Mouse (Mus musculus) kidney, embryonic 15.5 days (tissue): ENCODE measurements at regions not wholly inside any gene's neighbourhood (a gene's known extent, or its start where the extent isn't known, plus 50 kb on each side); places are given as distances from the start of the nearest gene placed in this dataset.
A peak's percentile ranks its signal among the peaks of the same experiment; 100 is the strongest.

Experiments
- ATAC-seq: fragments of 200-750 bp; cut with Nextera tagmentation; replicated peaks from 2 replicates; pipeline ENCODE4 v1.8.0; 2017; ENCODE audit warnings: moderate TSS enrichment; ENCODE audit not compliant: low FRiP score
- H3K27ac ChIP-seq: fragments of 300-500 bp; sonication (generic); 2 replicates; pipeline ENCODE4 v1.5.1; 2015; ENCODE audit warnings: mild to moderate bottlenecking, inconsistent platforms
- H3K27me3 ChIP-seq: fragments of 300-500 bp; sonication (generic); 2 replicates; pipeline ENCODE4 v1.6.1; 2015; ENCODE audit warnings: inconsistent platforms
- H3K36me3 ChIP-seq: fragments of 300-500 bp; sonication (generic); 2 replicates; pipeline ENCODE4 v1.6.1; 2015; ENCODE audit warnings: inconsistent platforms
- H3K4me1 ChIP-seq: fragments of 300-500 bp; sonication (generic); 2 replicates; pipeline ENCODE4 v1.6.1; 2015; ENCODE audit warnings: inconsistent platforms
- H3K4me2 ChIP-seq: fragments of 300-500 bp; sonication (generic); 2 replicates; pipeline ENCODE4 v1.6.1; 2015; ENCODE audit warnings: moderate library complexity, mild to moderate bottlenecking, inconsistent platforms
- H3K4me3 ChIP-seq: fragments of 300-500 bp; sonication (generic); replicated peaks from 2 replicates; pipeline ENCODE4 v1.5.1; 2015; ENCODE audit warnings: mild to moderate bottlenecking, inconsistent platforms
- H3K9ac ChIP-seq: fragments of 300-500 bp; sonication (generic); 2 replicates; pipeline ENCODE4 v1.6.1; 2015; ENCODE audit warnings: mild to moderate bottlenecking, inconsistent platforms
- H3K9me3 ChIP-seq: fragments of 300-500 bp; sonication (generic); replicated peaks from 2 replicates; pipeline ENCODE4 v1.6.1; 2016; ENCODE audit warnings: inconsistent platforms
- WGBS: fragments of 180-500 bp; shearing (Covaris S2); methylation state at CpG from one replicate; pipeline ENCODE4 v1.1.7; 2015; ENCODE audit warnings: mixed read lengths; 5-methylcytosine and 5-hydroxymethylcytosine counted together

DNA sequence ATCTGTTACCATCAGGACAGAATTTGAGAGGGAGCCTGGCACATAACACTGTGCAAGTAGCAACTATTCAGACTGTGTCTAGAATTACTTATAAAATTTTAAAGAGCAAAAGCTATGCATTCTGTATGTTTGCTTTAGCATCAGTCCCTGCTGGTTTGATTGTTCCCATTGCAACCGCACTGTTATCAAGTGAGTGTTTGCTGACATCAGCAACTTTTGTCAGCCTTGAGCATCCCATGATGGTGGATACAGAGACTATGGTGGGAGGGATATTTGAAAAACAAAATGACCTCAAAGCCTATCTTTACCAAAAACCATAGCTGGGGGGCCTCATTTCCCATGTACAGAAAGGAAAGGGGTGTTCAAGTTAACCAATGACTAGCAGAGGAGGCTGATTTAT is 93.2 kb upstream of the Tapt1 start:
- Histone ChIP-seq H3K27me3 (no peaks in the 10 kb centered on the region), H3K36me3 (no peaks in the 10 kb centered on the region), H3K9me3 (no peaks in the 10 kb centered on the region), H3K4me2 (no peak overlapping the region), H3K4me3 (no peak overlapping the region), H3K9ac (no peak overlapping the region), H3K4me1 (no peaks in the 10 kb centered on the region), H3K27ac (no peak overlapping the region)
- ATAC-seq: no peak
- WGBS: 92% methylated on average over 1 of the region's 1 CpGs

DNA sequence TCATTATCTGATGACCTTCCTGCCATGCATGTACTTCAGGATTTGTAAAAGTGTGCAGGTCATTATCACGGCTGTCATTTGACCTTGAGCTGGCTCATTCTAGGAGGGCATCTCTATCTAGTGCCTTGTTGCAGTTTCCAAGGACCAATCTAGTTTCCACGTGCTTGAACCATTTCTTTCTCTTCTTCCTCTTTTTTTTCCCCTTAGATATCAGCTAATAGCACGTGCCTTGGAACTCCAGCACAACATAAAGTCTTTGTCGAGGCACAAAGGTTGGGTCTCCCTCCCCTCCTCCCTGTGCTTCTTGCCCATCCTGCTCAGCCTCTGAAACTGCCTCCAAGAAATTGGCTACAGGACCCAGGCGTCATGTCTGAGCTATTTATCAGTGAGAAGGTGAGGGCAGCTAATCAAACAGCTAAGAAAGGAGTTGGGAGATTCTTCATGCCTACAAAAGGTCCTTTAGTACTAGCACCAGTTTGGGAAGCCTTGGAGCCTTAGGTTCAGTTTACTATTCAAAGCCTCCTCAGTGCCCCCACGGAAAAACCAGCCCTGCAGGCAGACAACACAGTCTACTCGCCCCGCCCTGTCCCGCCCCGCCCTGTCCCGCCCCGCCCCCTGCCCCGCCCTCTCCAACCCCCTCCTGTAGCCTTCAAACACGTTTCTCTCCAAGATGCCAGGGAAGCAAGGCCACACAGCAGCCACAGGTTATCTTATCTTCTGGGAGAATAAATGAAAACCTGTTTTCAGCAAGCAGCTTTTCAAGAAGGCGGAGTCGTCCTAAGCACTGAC is 80.5 kb upstream of the Tapt1 start:
- Histone ChIP-seq H3K9ac (no peak overlapping the region), H3K36me3 (no peaks in the 10 kb centered on the region), H3K9me3 (no peaks in the 10 kb centered on the region), H3K27me3 (0 out of 2 replicates have a peak, but pooled peaks cover 3% of the 10 kb centered on the region), H3K4me2 (peak overlapping the region; percentile 30), H3K4me1 (peaks cover 16% of the 10 kb centered on the region; the same call in 1 of the 2 replicates), H3K4me3 (no peak overlapping the region), H3K27ac (no peak overlapping the region; the same call in 1 of the 2 replicates)
- WGBS: 21% methylated on average over 16 of the region's 16 CpGs
- ATAC-seq: peak; percentile 36; the same call in 1 of the 2 replicates

DNA sequence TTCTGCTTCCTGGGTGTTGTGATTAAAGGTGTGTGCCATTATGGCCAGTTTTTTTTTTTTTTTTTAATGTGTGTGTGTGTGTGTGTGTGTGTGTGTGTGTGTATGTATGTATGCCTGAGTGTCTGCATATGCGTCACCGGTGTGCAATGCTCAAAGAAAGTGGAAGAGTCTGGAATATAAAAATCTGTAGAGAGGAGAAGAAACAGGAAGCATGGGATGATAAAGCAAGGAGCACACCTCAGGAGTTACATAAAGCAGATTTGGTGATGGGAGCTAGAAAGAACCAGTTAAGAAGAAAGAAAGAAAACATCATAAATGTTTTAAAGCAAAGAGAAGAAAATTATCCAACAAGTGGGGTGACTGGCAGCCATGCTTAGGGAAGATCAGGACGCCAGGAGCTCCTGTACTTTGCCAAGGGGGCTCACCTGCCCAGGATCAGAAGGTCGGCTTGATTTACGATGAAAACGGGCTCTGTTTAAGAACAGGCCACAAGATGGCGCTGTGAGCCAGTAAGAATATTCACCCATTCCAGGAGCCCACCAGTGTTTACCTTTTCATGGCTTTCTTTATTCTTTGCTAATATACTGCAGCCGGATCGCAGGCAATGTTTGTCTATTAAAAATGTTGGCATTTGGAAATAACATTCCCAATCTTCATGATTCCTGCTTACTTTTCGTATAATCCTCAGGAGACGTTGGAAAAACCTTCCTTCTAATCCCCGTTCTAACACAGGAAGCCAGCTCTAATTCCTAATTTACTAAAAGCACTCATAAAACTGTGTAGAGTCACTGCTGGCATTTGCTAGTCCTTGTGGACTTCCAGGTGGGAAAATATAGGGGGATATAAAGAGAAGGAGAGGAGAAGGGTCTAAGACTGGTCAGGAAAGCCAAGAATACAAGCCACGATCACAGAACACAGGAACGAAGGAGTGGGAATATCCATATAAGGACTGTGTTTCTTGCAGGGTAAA is 77.7 kb upstream of the Tapt1 start:
- ATAC-seq: 0 out of 2 replicates have a peak, but pooled peaks have one; percentile 43
- H3K4me2 ChIP-seq: peak overlapping the region; percentile 43
- no peaks in the 10 kb centered on the region for H3K9me3 ChIP-seq

DNA sequence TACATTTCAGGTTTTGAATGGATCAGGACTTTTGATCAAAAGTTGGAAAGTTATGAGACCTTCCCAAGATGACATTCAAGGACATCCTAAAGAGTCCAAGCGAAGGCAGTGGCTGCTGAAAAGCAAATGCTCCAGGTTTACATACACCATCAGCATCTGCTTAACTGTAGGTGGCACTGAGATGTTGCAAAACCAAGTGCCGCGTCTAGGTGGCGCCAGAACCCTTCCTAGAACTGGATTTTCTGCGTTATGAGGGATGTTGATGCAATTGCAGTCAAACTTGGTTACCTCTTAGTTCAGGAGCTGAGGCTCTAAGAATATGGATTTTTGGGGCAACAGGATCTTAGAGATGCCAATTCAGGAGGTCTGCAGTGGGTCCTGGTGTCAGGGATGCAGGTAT is 58.0 kb upstream of the Tapt1 start:
- Histone ChIP-seq H3K4me2 (no peak overlapping the region), H3K4me1 (0 out of 2 replicates have a peak, but pooled peaks cover 3% of the 10 kb centered on the region), H3K4me3 (no peak overlapping the region), H3K27me3 (no peaks in the 10 kb centered on the region), H3K9me3 (no peaks in the 10 kb centered on the region), H3K9ac (no peak overlapping the region), H3K27ac (no peak overlapping the region), H3K36me3 (no peaks in the 10 kb centered on the region)
- 0 out of 2 replicates have a peak, but pooled peaks have one; percentile 54 for ATAC-seq
- 13% methylated on average over 5 of the region's 5 CpGs for WGBS

More for the DNA sequence above, 77.7 kb upstream of the Tapt1 start:
- Histone ChIP-seq H3K4me3 (no peak overlapping the region), H3K9ac (no peak overlapping the region), H3K4me1 (peaks cover 16% of the 10 kb centered on the region; the same call in 1 of the 2 replicates), H3K27me3 (0 out of 2 replicates have a peak, but pooled peaks cover 3% of the 10 kb centered on the region), H3K36me3 (no peaks in the 10 kb centered on the region), H3K27ac (no peak overlapping the region)
- WGBS: 28% methylated on average over 14 of the region's 14 CpGs
